Mouse (Mus musculus) spleen, adult 2 months (tissue): ENCODE results near the gene Magi1.

Experiments
- CTCF ChIP-seq: fragments of 200-500 bp; IDR thresholded peaks from 2 replicates; pipeline ENCODE4 v1.5.1; 2011; ENCODE audit warnings: mild to moderate bottlenecking, inconsistent platforms; ENCODE audit not compliant: insufficient read depth, insufficient read length, insufficient replicate concordance; ENCODE audit errors: extremely low read depth
- POLR2A ChIP-seq: fragments of 200-500 bp; IDR thresholded peaks from 2 replicates; pipeline ENCODE4 v1.6.1; 2011; ENCODE audit warnings: low read depth, low read length, inconsistent platforms

DNA sequence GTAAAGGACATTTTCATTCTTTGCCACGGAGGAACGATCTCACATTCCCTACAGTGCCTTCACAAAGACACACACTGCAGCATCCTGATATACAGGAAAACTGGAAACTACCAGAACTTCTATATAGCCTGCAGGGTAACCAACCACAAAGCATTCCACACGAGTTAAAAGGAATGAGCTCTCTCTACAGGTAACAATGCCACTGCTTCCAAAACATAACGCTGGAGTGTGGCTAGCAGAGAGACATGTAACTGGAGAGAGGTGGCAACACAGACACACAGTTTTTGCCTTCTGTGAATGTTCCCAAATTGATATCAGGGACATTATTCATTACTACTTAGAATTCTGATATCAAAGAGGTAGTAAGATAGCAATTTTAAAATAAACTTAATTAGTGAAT lies 564.2 kb downstream of the Magi1 start:
- TF ChIP-seq CTCF: no peak
- TF ChIP-seq POLR2A: no peak
